Mouse (Mus musculus) ES-E14 (cell line): ENCODE data around the gene Bnip3.

Experiments
- CHD2 ChIP-seq: IDR thresholded peaks from 2 replicates; pipeline ENCODE4 v1.6.1; 2014; ENCODE audit warnings: mild to moderate bottlenecking, low read depth, low read length, inconsistent platforms
- HCFC1 ChIP-seq: IDR thresholded peaks from 2 replicates; pipeline ENCODE4 v1.6.1; 2012; ENCODE audit warnings: low read length, inconsistent platforms, borderline replicate concordance; ENCODE audit not compliant: insufficient read depth
- MAFK ChIP-seq: IDR thresholded peaks from 2 replicates; pipeline ENCODE4 v1.6.1; 2014; ENCODE audit warnings: mild to moderate bottlenecking, low read depth, low read length, inconsistent platforms; ENCODE audit not compliant: insufficient read depth
- ZC3H11A ChIP-seq: IDR thresholded peaks from 2 replicates; pipeline ENCODE4 v1.6.1; 2012; ENCODE audit warnings: low read depth, mild to moderate bottlenecking, inconsistent platforms, low read length, borderline replicate concordance
- ZNF384 ChIP-seq: IDR thresholded peaks from 2 replicates; pipeline ENCODE4 v1.6.1; 2012; ENCODE audit warnings: low read depth, low read length, inconsistent platforms

DNA sequence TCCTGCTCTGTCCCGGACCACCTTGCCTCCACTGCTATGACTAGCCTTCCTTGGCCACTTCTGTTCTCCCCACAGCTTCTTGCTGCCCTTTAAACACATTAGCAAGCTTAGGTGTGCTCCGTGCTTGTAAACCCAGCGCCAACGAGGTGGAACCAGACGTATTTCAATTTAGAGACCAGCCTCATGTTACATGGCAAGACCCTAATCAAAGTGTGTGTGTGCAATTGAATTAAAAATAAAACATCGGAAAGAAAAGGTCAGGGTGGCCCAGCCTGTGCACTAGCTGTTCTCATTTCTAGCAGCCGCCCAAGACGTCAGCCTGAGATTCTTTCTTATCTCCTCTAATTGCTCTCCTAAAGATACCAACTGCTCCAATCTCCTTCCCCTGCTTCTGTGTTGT, 64.2 kb downstream of the Bnip3 start:
- TF ChIP-seq ZC3H11A (no peak), ZNF384 (no peak), MAFK (no peak), HCFC1 (no peak), CHD2 (no peak)
